Mouse (Mus musculus) embryo, embryonic 10 days (tissue): ENCODE results near the gene Bin2.
"Not testable (repeated sequence)": the region's sequence is repeated elsewhere in the genome, so short reads cannot be mapped to it uniquely, and the experiment has no call there.

Experiments
- DNase-seq: peaks from one replicate; pipeline ENCODE4 v3.0.0-alpha.2; 2015; ENCODE audit warnings: low spot score

Gene Bin2

GRCm38 (mm10) chr15:100615825-100616220 lies 53.5 kb downstream of the Bin2 start:
- peak; percentile 93 for DNase-seq

GRCm38 (mm10) chr15:100614996-100615824 lies 54.1 kb downstream of the Bin2 start, which contains the start of gene Dazap2:
Gene Dazap2 (plus strand): TSS chr15:100615349.
- peak; percentile 98 for DNase-seq

- peak; percentile 45 for DNase-seq
Observed at GRCm38 (mm10) chr15:100614218-100614995, 54.9 kb downstream of the Bin2 start.

GRCm38 (mm10) chr15:100613584-100613983 lies 55.8 kb downstream of the Bin2 start:
- DNase-seq: peak; percentile 87

GRCm38 (mm10) chr15:100612432-100612831 lies 56.9 kb downstream of the Bin2 start:
- DNase-seq: no peak

GRCm38 (mm10) chr15:100611951-100612350 lies 57.4 kb downstream of the Bin2 start:
- DNase-seq: no peak

GRCm38 (mm10) chr15:100606677-100607076 lies 62.7 kb downstream of the Bin2 start:
- DNase-seq: not testable (repeated sequence)

- DNase-seq: no peak
Observed at GRCm38 (mm10) chr15:100601669-100602068, 67.7 kb downstream of the Bin2 start.

GRCm38 (mm10) chr15:100600696-100601272 lies 68.6 kb downstream of the Bin2 start:
- DNase-seq: no peak

- peak; percentile 72 for DNase-seq
Observed at GRCm38 (mm10) chr15:100600047-100600695, 69.2 kb downstream of the Bin2 start.

- no peak for DNase-seq
Observed at GRCm38 (mm10) chr15:100599276-100600046, 69.9 kb downstream of the Bin2 start, which contains the start of gene Pou6f1. Gene Pou6f1 (minus strand): TSS chr15:100599984.

GRCm38 (mm10) chr15:100598883-100599275 lies 70.5 kb downstream of the Bin2 start:
- peak; percentile 21 for DNase-seq

GRCm38 (mm10) chr15:100598287-100598882 lies 71.0 kb downstream of the Bin2 start:
- no peak for DNase-seq

- DNase-seq: no peak
Observed at GRCm38 (mm10) chr15:100592817-100593216, 76.5 kb downstream of the Bin2 start.
